Mouse (Mus musculus) induced T-regulatory cell, adult 2 months (primary cell): ENCODE measurements around the gene Rhox2c.
"Not testable (repeated sequence)": the region's sequence is repeated elsewhere in the genome, so short reads cannot be mapped to it uniquely, and the experiment has no call there.

Experiments
- DNase-seq: peaks from one replicate; pipeline ENCODE4 v3.0.0-alpha.2; 2012; ENCODE audit warnings: low read depth

Rhox2c gene

DNA sequence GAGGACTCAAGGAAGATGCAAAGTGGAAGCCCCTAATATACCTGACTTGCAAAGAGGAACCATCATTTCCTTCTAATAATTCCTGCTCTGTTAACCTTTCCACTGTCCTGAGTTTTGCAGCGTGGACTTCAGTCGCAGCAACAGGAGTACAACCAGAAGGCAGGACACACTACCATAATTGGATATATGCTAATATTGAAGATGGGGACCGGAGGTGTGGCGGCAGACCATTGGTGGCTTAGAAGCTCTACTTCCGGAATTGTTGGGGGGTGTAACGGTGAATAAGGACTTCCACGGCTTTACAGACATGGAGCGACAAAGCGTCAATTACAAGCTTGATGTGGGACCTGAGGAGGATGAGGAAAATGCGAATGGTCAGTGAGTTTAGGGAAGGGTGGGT, at the start of gene Rhox2c:
Gene Rhox2c (plus strand): TSS at position 301 of the 400 bp plus-strand sequence.
- DNase-seq = not testable (repeated sequence)

DNA sequence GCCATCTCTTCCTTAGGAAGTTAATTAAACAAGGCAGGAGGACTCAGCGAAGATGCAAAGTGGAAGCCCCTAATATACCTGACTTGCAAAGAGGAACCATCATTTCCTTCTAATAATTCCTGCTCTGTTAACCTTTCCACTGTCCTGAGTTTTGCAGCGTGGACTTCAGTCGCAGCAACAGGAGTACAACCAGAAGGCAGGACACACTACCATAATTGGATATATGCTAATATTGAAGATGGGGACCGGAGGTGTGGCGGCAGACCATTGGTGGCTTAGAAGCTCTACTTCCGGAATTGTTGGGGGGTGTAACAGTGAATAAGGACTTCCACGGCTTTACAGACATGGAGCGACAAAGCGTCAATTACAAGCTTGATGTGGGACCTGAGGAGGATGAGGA, 41.7 kb upstream of the Rhox2c start, which contains the start of gene Rhox2b:
Gene Rhox2b (plus strand): TSS at position 301 of the 400 bp plus-strand sequence.
- not testable (repeated sequence) for DNase-seq

DNA sequence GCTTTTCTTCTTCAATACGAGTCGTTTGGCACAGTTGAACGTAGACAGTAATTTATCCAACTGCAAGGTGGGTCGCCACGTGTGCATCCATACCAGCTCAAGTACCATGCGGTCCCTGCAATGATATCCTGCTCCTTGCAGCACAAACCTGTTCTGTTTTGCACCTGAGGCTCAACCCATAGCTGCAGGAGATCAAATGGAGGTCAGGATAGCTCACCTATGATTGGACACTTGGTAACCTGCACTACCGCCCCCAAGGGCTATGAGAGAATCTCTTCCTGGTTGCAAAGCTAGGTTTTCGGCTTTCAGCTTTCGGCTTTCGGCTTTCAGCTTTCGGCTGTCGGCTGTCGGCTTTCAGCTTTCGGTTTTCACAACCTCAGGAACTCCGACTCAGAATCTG, 21.3 kb upstream of the Rhox2c start, which contains the start of gene Rhox4b:
Gene Rhox4b (plus strand): TSS at position 301 of the 400 bp plus-strand sequence.
- not testable (repeated sequence) for DNase-seq

DNA sequence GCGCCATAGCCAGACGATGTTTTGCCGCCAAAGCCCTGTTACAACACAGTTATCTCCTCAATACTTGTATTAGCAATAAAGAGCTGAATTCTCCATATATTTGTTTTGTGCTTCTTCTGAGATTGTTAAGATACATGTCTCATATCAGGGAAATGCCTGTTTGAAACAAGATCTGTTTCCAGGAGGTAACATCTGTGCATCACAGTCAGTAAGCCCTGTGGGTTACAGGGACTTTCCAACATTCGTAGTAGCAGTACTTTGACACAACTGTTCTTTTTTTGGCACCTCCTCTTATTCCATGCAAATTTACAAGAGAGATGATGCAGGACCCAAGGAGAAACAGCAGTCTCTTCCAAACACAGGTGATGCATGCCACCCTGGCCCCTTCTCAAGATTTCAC, 4.8 kb downstream of the Rhox2c start, which contains the start of gene Rhox3c:
Gene Rhox3c (plus strand): TSS at position 301 of the 400 bp plus-strand sequence.
- not testable (repeated sequence) for DNase-seq

DNA sequence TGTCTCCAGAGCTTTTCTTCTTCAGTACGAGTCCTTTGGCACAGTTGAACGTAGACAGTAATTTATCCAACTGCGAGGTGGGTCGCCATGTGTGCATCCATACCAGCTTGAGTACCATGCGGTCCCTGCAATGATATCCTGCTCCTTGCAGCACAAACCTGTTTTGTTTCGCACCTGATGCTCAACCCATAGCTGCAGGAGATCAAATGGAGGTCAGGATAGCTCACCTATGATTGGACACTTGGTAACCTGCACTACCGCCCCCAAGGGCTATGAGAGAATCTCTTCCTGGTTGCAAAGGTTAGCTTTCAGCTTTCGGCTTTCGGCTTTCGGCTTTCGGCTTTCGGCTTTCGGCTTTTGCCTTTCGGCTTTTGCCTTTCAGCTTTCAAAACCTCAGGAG, 26.6 kb downstream of the Rhox2c start, which contains the start of gene Rhox4c:
Gene Rhox4c (plus strand): TSS at position 301 of the 400 bp plus-strand sequence.
- DNase-seq = not testable (repeated sequence)

DNA sequence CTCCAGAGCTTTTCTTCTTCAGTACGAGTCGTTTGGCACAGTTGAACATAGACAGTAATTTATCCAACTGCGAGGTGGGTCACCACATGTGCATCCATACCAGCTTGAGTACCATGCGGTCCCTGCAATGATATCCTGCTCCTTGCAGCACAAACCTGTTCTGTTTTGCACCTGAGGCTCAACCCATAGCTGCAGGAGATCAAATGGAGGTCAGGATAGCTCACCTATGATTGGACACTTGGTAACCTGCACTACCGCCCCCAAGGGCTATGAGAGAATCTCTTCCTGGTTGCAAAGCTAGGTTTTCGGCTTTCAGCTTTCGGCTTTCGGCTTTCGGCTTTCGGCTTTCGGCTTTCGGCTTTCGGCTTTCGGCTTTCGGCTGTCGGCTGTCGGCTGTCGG, 60.6 kb downstream of the Rhox2c start, which contains the start of gene Rhox4d:
Gene Rhox4d (plus strand): TSS at position 301 of the 400 bp plus-strand sequence.
- not testable (repeated sequence) for DNase-seq
